Mouse (Mus musculus) kidney, adult 2 months (tissue): ENCODE data around the gene Pnrc2. TPM values are rescaled to one million over a fixed set of nuclear protein-coding genes. Genes with fewer than 3 reads are reported as not detected.

Experiments used
- DNase-seq: peaks from one replicate; pipeline ENCODE4 v3.0.0; 2021
- H3K27ac ChIP-seq: fragments of 200-500 bp; 2 replicates; pipeline ENCODE4 v1.5.1; 2012; ENCODE audit warnings: low read depth, low read length, control low read depth, inconsistent platforms; ENCODE audit not compliant: insufficient read depth
- H3K27me3 ChIP-seq: fragments of 200-500 bp; replicated peaks from 2 replicates; pipeline ENCODE4 v1.6.1; 2012; ENCODE audit warnings: mild to moderate bottlenecking, moderate library complexity, low read length, inconsistent platforms; ENCODE audit not compliant: control insufficient read depth, insufficient read depth
- H3K36me3 ChIP-seq: fragments of 200-500 bp; 2 replicates; pipeline ENCODE4 v1.6.1; 2012; ENCODE audit warnings: mild to moderate bottlenecking, moderate library complexity, low read length, inconsistent platforms; ENCODE audit not compliant: control insufficient read depth, insufficient read depth
- H3K4me1 ChIP-seq: fragments of 200-500 bp; 2 replicates; pipeline ENCODE4 v1.6.1; 2011; ENCODE audit warnings: low read length; ENCODE audit not compliant: control insufficient read depth, insufficient read depth
- H3K4me3 ChIP-seq: fragments of 200-500 bp; 2 replicates; pipeline ENCODE4 v1.5.1; 2011; ENCODE audit warnings: mild to moderate bottlenecking, low read depth, low read length, control low read depth; ENCODE audit not compliant: insufficient read depth
- CTCF ChIP-seq: fragments of 200-500 bp; conservative IDR thresholded peaks from 2 replicates; pipeline ENCODE4 v1.5.1; 2011; ENCODE audit warnings: low read depth, mild to moderate bottlenecking, control low read depth, low read length, moderate library complexity, mixed read lengths; ENCODE audit not compliant: insufficient read depth, insufficient read length
- POLR2A ChIP-seq: fragments of 200-500 bp; IDR thresholded peaks from one replicate; pipeline ENCODE4 v1.6.1; 2011; ENCODE audit warnings: low read depth, low read length, control low read depth
- WGBS: fragments of 180-500 bp; shearing (Covaris S2); methylation state at CpG from one replicate; pipeline ENCODE4 v1.1.7; 2018; 5-methylcytosine and 5-hydroxymethylcytosine counted together
- polyA plus RNA-seq: library from polyadenylated mRNA; depleted of rRNA; stranded (reverse); fragments of >200 nt; gene quantifications from 2 replicates; pipeline ENCODE4 v1.2.3, GENCODE M21; 2012; rRNA removed

Pnrc2 gene
- polyA plus RNA-seq, 1 experiment: 23.3 TPM

- H3K4me3 ChIP-seq: no peak overlapping the region
- H3K27me3 ChIP-seq: no peaks in the 10 kb centered on the region
- peaks cover 16% of the 10 kb centered on the region for H3K4me1 ChIP-seq
- WGBS: 93% methylated on average over 4 of the region's 4 CpGs
- H3K36me3 ChIP-seq: no peaks in the 10 kb centered on the region
- H3K27ac ChIP-seq: no peak overlapping the region
- TF ChIP-seq POLR2A (no peak), CTCF (no peak)
- DNase-seq: no peak
These were observed 51.9 kb downstream of the Pnrc2 start for GRCm38 (mm10) chr4:135821772-135822171.

Other genes starting within 250 kb of the Pnrc2 start
- 2.2 TPM in 2 replicates for gene Ifnlr1, start 187.6 kb downstream of the Pnrc2 start, polyA plus RNA-seq
- 3.0 and 4.1 TPM in 2 replicates for gene Il22ra1, start 145.7 kb downstream of the Pnrc2 start, polyA plus RNA-seq
- 0.10 and 1.5 TPM in 2 replicates for gene Myom3, start 114.1 kb downstream of the Pnrc2 start, polyA plus RNA-seq
- gene Srsf10, start 18.1 kb downstream of the Pnrc2 start, polyA plus RNA-seq: 43.4 TPM in 2 replicates
- 2.7 and 4.1 TPM in 2 replicates for gene Cnr2, start 21.5 kb upstream of the Pnrc2 start, polyA plus RNA-seq
- gene Fuca1, start 46.9 kb upstream of the Pnrc2 start, polyA plus RNA-seq: 161 and 226 TPM in 2 replicates
- 175 and 199 TPM in 2 replicates for gene Hmgcl, start 72.6 kb upstream of the Pnrc2 start, polyA plus RNA-seq
- 12.9 and 13.4 TPM in 2 replicates for gene Gale, start 89.9 kb upstream of the Pnrc2 start, polyA plus RNA-seq
- 90.8 and 100 TPM in 2 replicates for gene Lypla2, start 98.8 kb upstream of the Pnrc2 start, polyA plus RNA-seq
- 31.8 and 33.5 TPM in 2 replicates for gene Pithd1, start 113.4 kb upstream of the Pnrc2 start, polyA plus RNA-seq
- gene Eloa, start 147.9 kb upstream of the Pnrc2 start, polyA plus RNA-seq: 11.0 and 12.9 TPM in 2 replicates
- gene Rpl11, start 179.6 kb upstream of the Pnrc2 start, polyA plus RNA-seq: 232 and 292 TPM in 2 replicates